Mouse (Mus musculus) G1E-ER4 (cell line): ENCODE data around the gene Sec24d. TPM values are rescaled to one million over a fixed set of nuclear protein-coding genes. Genes with fewer than 3 reads are reported as not detected.

Experiments
- GATA1 ChIP-seq: IDR thresholded peaks from one replicate; pipeline ENCODE4 v1.8.0; 2012; ENCODE audit warnings: low read length, inconsistent platforms
- polyA plus RNA-seq: library from polyadenylated mRNA; stranded (reverse); fragments of >175 nt; gene quantifications from 2 replicates; pipeline ENCODE4 v1.2.3, GENCODE M21; 2012

The Sec24d gene
- polyA plus RNA-seq, 1 experiment = not detected

GRCm38 (mm10) chr3:123282866-123283615 is 15.8 kb downstream of the Sec24d start:
- TF ChIP-seq GATA1 = no peak

DNA sequence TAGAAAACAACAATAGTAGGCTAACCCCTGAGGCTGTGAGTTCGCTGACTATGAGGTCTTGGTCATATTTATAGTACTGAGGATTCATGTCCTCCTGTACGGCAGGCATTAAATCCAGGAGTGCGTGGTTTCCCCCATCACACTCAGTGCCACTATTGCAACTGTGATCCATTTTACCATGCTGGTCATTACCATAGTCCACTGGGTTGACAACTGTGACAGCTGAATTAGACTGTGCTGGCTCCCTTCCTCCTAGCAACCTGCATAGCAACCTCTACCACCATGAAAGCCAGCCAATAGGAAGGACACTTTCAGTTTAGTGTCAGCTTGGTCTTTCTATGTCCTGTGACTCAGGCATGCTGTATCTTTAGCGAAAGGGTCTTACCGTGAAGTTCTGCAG is 17.0 kb downstream of the Sec24d start:
- TF ChIP-seq GATA1 = no peak

- no peak for TF ChIP-seq GATA1
Measured at GRCm38 (mm10) chr3:123285649-123286048, 18.4 kb downstream of the Sec24d start.

- TF ChIP-seq GATA1 = no peak
Measured at GRCm38 (mm10) chr3:123288856-123289570, 21.8 kb downstream of the Sec24d start.

DNA sequence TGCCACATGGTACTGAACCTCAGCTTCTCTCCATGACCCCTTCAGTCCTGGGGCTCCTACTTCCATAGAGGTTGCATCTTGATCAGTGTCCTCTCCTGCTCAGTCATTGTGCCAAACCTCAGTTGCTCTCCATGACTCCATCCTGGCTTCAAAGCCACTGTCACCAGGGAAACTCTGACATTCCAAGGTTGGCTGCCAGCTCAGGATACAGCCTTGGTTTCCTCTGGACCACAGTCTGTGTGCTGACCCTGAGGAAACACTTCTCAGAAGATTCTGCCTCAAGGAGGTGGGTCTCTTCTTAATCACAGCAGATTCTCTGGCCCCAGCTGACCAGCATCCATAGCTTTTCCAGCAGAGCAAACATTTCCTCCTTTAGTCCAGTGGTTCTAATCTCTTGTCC is 24.4 kb downstream of the Sec24d start:
- TF ChIP-seq GATA1 = no peak

DNA sequence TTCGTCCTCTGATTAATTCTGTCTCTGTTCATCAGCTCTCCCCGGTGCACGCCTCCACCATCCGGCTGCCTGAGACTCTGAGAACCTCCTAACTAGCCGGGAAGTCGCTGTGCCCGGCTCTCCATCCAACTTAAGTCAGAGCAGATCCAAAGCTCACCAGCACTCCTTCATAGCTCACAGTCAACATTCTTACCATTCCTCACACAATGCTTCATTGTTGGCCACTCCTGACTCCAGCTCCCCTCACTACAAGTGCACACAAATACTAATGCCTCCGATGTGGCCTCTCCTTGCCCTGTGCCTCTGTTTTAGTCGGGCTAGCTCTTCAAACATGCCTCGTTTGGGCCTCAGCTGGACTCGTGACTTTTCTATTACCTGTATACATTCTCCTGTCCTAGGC is 29.4 kb downstream of the Sec24d start:
- no peak for TF ChIP-seq GATA1

DNA sequence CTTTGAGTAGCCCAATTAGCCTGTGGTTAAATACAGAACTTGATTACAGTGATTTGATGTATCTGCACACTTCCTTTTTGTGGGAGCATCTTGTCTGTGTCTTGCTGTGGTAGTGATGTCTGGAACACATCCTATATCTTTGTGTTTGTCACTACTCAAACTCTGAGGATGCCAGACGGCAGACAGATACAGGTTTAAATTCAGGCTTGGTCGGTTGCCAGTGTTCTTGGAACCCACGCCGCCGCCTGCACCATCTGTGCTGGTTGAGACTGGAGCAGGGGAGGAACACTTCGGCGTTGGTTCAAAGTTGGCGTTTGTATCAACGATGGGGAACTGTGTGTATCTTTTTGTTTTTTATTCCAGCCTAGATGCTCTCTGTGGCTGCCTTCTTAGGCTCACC is 31.0 kb downstream of the Sec24d start:
- no peak for TF ChIP-seq GATA1

DNA sequence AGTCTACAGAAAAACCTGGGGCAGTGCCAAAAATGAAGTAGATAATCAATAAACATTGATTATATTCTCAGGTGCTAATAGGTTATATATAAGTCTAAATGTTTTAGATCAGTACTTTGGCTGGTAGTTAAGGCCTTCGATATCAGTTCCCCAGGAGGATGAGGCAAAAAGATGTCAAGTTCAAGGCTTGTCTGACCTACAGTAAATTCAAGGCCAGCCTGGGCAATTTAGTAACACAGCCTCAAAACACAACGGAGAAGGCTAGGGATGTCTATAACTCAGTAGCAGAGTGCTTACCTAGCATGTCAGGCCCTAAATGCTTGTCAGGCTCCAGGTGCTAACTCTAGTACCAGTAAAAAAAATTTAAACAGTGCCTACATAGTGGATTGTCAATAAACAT is 34.3 kb downstream of the Sec24d start:
- TF ChIP-seq GATA1 = no peak

GRCm38 (mm10) chr3:123305611-123306010 is 38.4 kb downstream of the Sec24d start:
- no peak for TF ChIP-seq GATA1

DNA sequence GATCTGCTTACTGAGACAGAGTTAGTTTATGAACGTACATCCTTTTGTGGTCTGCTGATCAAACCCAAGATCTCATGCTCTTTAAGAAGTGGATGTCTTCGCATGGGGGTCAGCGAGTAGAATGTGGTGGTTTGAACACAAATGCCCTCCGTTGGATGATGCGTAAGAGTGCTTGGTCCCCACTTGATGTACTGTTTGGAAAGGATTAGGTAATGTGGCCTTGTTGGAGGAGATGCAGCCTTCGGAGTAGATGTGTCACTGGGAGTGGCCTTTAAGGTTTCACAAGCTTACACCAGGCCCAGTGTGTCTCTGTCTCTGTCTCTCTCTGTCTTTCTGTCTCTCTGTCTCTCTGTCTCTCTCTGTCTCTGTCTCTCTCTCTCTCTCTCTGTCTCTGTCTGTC is 40.2 kb downstream of the Sec24d start:
- no peak for TF ChIP-seq GATA1

- TF ChIP-seq GATA1 = no peak
Measured at GRCm38 (mm10) chr3:123309141-123309540, 41.9 kb downstream of the Sec24d start.

DNA sequence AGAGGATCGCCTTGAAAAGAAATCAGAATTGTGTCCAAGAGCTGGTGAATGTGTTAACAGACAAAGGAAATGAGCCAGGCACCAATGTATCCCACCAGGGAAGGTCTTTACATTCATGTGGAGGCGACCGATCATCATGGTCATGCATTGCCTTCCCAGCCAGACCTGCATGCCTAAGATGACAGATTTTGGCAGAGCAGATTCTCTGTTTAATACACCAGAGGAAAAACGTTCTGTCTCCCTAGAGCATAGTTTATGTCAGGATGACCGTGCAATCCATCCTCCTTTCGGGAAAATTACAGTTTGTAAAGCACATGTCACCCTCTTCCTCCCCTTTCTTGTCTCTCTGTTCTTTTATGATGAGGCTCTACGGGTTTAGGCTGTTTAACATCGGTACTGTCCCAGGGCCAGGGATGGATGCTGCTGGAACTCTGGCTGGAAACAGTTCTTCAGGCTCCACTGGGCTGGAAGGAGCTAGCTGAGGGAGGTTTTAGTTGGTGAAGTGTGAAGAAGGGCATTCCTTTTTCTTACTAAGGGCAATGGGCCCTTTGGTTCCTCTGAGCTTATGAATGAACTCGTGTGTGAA is 45.3 kb downstream of the Sec24d start:
- TF ChIP-seq GATA1 = no peak

DNA sequence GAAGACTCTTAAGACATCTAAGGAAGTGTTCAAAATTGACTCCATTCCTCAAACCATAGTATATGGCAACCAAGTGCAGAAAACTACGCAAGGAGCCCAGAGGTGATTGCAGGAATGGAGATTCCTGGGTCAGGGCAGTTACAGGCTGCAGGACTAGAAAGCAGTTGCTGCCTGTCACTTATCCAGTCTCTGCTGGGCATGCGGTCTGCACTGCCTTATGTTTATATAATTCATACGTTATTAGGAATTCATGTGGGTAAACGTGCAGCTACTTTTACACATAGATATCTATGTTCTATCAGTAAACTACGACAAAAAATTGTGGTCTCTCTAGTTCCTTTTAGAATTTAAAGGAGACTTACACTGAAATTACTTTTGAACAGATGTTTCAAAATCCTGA is 46.2 kb downstream of the Sec24d start:
- no peak for TF ChIP-seq GATA1

- TF ChIP-seq GATA1 = no peak
Measured at GRCm38 (mm10) chr3:123313920-123314614, 46.8 kb downstream of the Sec24d start.

GRCm38 (mm10) chr3:123316066-123316465 is 48.8 kb downstream of the Sec24d start:
- no peak for TF ChIP-seq GATA1

DNA sequence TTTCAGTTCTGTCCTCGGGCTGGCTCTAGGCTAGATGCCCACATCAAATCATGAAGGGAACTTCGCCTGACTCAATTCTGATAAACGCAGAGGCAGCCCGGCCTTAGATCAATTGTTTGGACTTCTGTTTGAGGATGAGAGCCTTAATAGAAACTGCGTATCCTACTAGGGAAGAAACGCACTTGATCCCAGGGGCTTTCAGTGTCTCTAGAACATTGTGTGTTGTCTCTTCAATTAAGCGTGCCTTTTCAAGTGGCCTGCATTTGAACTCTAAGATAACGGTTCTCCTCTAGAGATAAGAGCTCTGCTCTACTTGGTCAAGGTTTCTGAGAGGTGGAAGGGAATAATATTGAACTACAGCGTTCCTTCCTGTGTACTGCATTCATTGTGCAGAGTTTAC is 49.8 kb downstream of the Sec24d start:
- no peak for TF ChIP-seq GATA1
